Comparison of ENCODE assay signal across 13 mouse cellular contexts in the genomic region with DNA sequence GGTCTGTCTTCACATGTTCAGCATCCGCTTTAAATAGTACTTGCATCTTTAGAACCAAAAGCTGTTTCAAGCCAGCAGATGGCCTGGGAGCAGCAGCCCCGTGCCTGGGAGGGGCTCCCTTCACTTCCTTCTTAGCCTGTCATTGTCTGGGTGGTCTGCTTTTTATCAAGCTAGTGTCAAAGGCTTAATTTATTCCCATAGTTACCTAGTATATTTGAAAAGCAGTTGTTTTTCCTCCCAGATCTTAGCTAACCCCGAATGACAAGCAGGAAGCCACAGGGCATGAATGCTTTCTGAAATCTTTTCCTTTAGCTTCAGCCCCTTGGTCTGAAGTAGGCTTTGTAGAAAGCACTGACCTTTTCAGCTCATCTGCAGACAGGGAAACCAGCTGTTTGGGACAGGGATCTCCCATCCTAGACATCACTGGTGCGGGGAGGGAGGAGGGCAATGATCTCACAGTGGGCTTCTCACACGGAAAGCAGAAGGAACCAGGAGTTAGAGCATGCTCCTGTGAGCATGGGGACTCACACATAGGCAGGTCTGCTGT. TPM values are rescaled to one million over a fixed set of nuclear protein-coding genes. Genes with fewer than 3 reads are reported as not detected.
DNase-seq lines count a peak whose midpoint lies in the region; ATAC-seq lines count a peak whose summit lies in the region.
"Had no signal": no experiment of that assay in that cellular context is flagged by ENCODE, and none has a peak within 500 bp of the region (broad histone marks: within the 10 kb centered on the region; RNA-seq: fewer than 3 reads in every experiment).

No protein-coding gene starts in this region.

- no peak overlapping the region for H3K9ac ChIP-seq in heart, embryonic 12.5 days
- H3K9ac ChIP-seq in forebrain, embryonic 14.5 days (ENCODE audit: low read length): peak overlapping the region; percentile 29; the same call in 1 of the 2 replicates
- H3K9ac ChIP-seq: embryonic facial prominence, embryonic 15.5 days had no signal

- no peak overlapping the region for H3K4me3 ChIP-seq in heart, embryonic 12.5 days
- H3K4me3 ChIP-seq in forebrain, embryonic 14.5 days (ENCODE audit: low read depth, low read length): no peak overlapping the region
- peak overlapping the region; percentile 15; the same call in 1 of the 2 replicates for H3K4me3 ChIP-seq in midbrain, embryonic 10.5 days
- H3K4me3 ChIP-seq: embryonic facial prominence, embryonic 15.5 days; layer of hippocampus, adult 2 months had no signal

- no peaks in the 10 kb centered on the region for H3K36me3 ChIP-seq in heart, embryonic 12.5 days
- no peaks in the 10 kb centered on the region for H3K36me3 ChIP-seq in forebrain, embryonic 14.5 days (ENCODE audit: control insufficient read depth, insufficient read depth, low read length)
- H3K36me3 ChIP-seq in midbrain, embryonic 10.5 days: no peaks in the 10 kb centered on the region
- H3K36me3 ChIP-seq: embryonic facial prominence, embryonic 15.5 days had no signal

- WGBS in heart, embryonic 12.5 days: 8% methylated on average over 5 of the region's 5 CpGs
- WGBS in forebrain, embryonic 14.5 days: 17% methylated on average over 5 of the region's 5 CpGs
- 19% methylated on average over 5 of the region's 5 CpGs for WGBS in midbrain, embryonic 10.5 days

- no peak for DNase-seq in heart, postnatal 36 days
- peak; percentile 71 for DNase-seq in A20 (ENCODE audit: low read depth, low spot score)
- DNase-seq in forebrain, embryonic 14.5 days (ENCODE audit: low spot score): peak; percentile 67
- peak; percentile 69 for DNase-seq in midbrain, embryonic 10.5 days (ENCODE audit: low spot score)
- no peak for DNase-seq in spleen, postnatal 36 days (ENCODE audit: low spot score in 2 of 2)
- no peak for DNase-seq in urinary bladder, postnatal 25 days (ENCODE audit: low spot score)
- DNase-seq: lung, adult 18-20 months; thymus, adult 2 months had no signal

- intact Hi-C loops in heart, postnatal 36 days (cut with DNase I): no loop called here

- peaks cover 20% of the 10 kb centered on the region for H3K27me3 ChIP-seq in heart, embryonic 12.5 days (replicated peaks)
- H3K27me3 ChIP-seq in forebrain, embryonic 14.5 days (replicated peaks; ENCODE audit: control insufficient read depth, insufficient read depth, low read length): no peaks in the 10 kb centered on the region
- peaks cover 83% of the 10 kb centered on the region for H3K27me3 ChIP-seq in midbrain, embryonic 10.5 days (ENCODE audit: low read depth, poor library complexity, severe bottlenecking)

- H3K4me1 ChIP-seq in heart, embryonic 12.5 days (replicated peaks): peaks cover 12% of the 10 kb centered on the region
- H3K4me1 ChIP-seq in forebrain, embryonic 14.5 days (ENCODE audit: control insufficient read depth, insufficient read depth, low read length): peaks cover 18% of the 10 kb centered on the region
- H3K4me1 ChIP-seq in midbrain, embryonic 10.5 days: peaks cover 39% of the 10 kb centered on the region

- peak overlapping the region; percentile 20; the same call in 1 of the 2 replicates for H3K27ac ChIP-seq in heart, embryonic 12.5 days (ENCODE audit: poor library complexity, severe bottlenecking)
- peak overlapping the region; percentile 48; the same call in 1 of the 2 replicates for H3K27ac ChIP-seq in forebrain, embryonic 14.5 days (ENCODE audit: low read depth, low read length)
- H3K27ac ChIP-seq in midbrain, embryonic 10.5 days (replicated peaks): peak overlapping the region; percentile 38; the same call in 1 of the 2 replicates
- H3K27ac ChIP-seq: embryonic facial prominence, embryonic 15.5 days; layer of hippocampus, adult 2 months had no signal

- peak; percentile 68; the same call in 1 of the 2 replicates for ATAC-seq in heart, embryonic 12.5 days (ENCODE audit: insufficient number of reproducible peaks, low FRiP score)
- ATAC-seq in forebrain, embryonic 14.5 days: peak; percentile 32; the same call in 1 of the 2 replicates
- ATAC-seq in activated CD4-positive, CD25-positive, alpha-beta regulatory T cell, adult 4 months: no peak

- peak overlapping the region; percentile 41 for H3K4me2 ChIP-seq in heart, embryonic 12.5 days
- peak overlapping the region; percentile 8; the same call in 1 of the 2 replicates for H3K4me2 ChIP-seq in forebrain, embryonic 14.5 days (ENCODE audit: low read length)
- H3K4me2 ChIP-seq: embryonic facial prominence, embryonic 15.5 days had no signal

- no peaks in the 10 kb centered on the region for H3K9me3 ChIP-seq in heart, embryonic 12.5 days (replicated peaks)
- no peaks in the 10 kb centered on the region for H3K9me3 ChIP-seq in forebrain, embryonic 14.5 days (replicated peaks; ENCODE audit: control insufficient read depth, low read length)
- no peaks in the 10 kb centered on the region for H3K9me3 ChIP-seq in midbrain, embryonic 10.5 days (replicated peaks)
- H3K9me3 ChIP-seq: embryonic facial prominence, embryonic 15.5 days had no signal

RNA-seq across cellular contexts. Expression of a gene that starts 6.8 kb away (rescaled TPM):
- polyA plus RNA-seq in heart, embryonic 12.5 days (2016; fragmentation: Nextera tagmentation; extraction: Ambion mirVana): 11.2 and 12.0 TPM in 2 replicates
- total RNA-seq in heart, postnatal 36 days (2021): under 1 TPM; 0.62 to 0.94 TPM
- polyA plus RNA-seq in forebrain, embryonic 14.5 days (2014; fragmentation: Nextera tagmentation; extraction: Ambion mirVana): 25.8 and 28.0 TPM in 2 replicates
- 12.4 and 15.4 TPM in 2 replicates for polyA plus RNA-seq in midbrain, embryonic 10.5 days (2016; fragmentation: Nextera tagmentation; extraction: Ambion mirVana)
- 10 to 100 TPM; 12.6 to 19.8 TPM for polyA plus RNA-seq in activated CD4-positive, CD25-positive, alpha-beta regulatory T cell, adult 4 months (2017; shearing (Covaris generic))

RNA-seq across cellular contexts. Expression of a gene that starts 48.5 kb away (rescaled TPM):
- not detected in 2 replicates for polyA plus RNA-seq in heart, embryonic 12.5 days (2016; fragmentation: Nextera tagmentation; extraction: Ambion mirVana)
- total RNA-seq in heart, postnatal 36 days (2021): not detected
- not detected in 2 replicates for polyA plus RNA-seq in forebrain, embryonic 14.5 days (2014; fragmentation: Nextera tagmentation; extraction: Ambion mirVana)
- not detected in 2 replicates for polyA plus RNA-seq in midbrain, embryonic 10.5 days (2016; fragmentation: Nextera tagmentation; extraction: Ambion mirVana)
- not detected for polyA plus RNA-seq in activated CD4-positive, CD25-positive, alpha-beta regulatory T cell, adult 4 months (2017; shearing (Covaris generic))
- total RNA-seq: layer of hippocampus, adult 2 months had no signal
- polyA plus RNA-seq: C2C12; embryonic facial prominence, embryonic 15.5 days; thymus, adult 2 months had no signal

RNA-seq across cellular contexts. Expression of a gene that starts 54.6 kb away (rescaled TPM):
- polyA plus RNA-seq in heart, embryonic 12.5 days (2016; fragmentation: Nextera tagmentation; extraction: Ambion mirVana): 6.0 TPM in 1 of 2 replicates, not detected in the other
- 100 to 1,000 TPM; 231 to 254 TPM for total RNA-seq in heart, postnatal 36 days (2021)
- 9.8 and 28.2 TPM in 2 replicates for polyA plus RNA-seq in forebrain, embryonic 14.5 days (2014; fragmentation: Nextera tagmentation; extraction: Ambion mirVana)
- 4.5 and 17.0 TPM in 2 replicates for polyA plus RNA-seq in midbrain, embryonic 10.5 days (2016; fragmentation: Nextera tagmentation; extraction: Ambion mirVana)
- 100 to 1,000 TPM; 303 to 848 TPM for polyA plus RNA-seq in activated CD4-positive, CD25-positive, alpha-beta regulatory T cell, adult 4 months (2017; shearing (Covaris generic))

Comparison
In these comparisons a context has a peak if more than half of its experiments do, and no peak if none do; other contexts are left out.
1. DNase-seq: peak in A20 (single experiment), forebrain, embryonic 14.5 days (single experiment) and midbrain, embryonic 10.5 days (single experiment); none in heart, postnatal 36 days (0 of 2), spleen, postnatal 36 days (0 of 2) and urinary bladder, postnatal 25 days (single experiment).
2. RNA of a gene that starts 54.6 kb away (polyA plus RNA-seq): 303 to 848 TPM in activated CD4-positive, CD25-positive, alpha-beta regulatory T cell, adult 4 months; 9.8 to 28.2 TPM in forebrain, embryonic 14.5 days, 4.5 to 17.0 TPM in midbrain, embryonic 10.5 days and 6.0 TPM in heart, embryonic 12.5 days; every median in the first group is over 10 times any median in the second.
3. Peak in every context shown above with its lines, with median percentiles within 50 percentile points of each other: H3K27ac ChIP-seq.